Mouse (Mus musculus) cortical plate, adult 2 months (tissue): Measurements from ENCODE around the gene Oscar.

Experiments used
- CTCF ChIP-seq: fragments of 200-500 bp; IDR thresholded peaks from 2 replicates; pipeline ENCODE4 v1.5.1; 2011; ENCODE audit warnings: mild to moderate bottlenecking, control low read depth, low read length; ENCODE audit not compliant: insufficient read depth; ENCODE audit errors: extremely low read depth
- POLR2A ChIP-seq: fragments of 200-500 bp; IDR thresholded peaks from 2 replicates; pipeline ENCODE4 v1.6.1; 2011; ENCODE audit warnings: mild to moderate bottlenecking, low read length, control low read depth; ENCODE audit not compliant: insufficient read depth; ENCODE audit errors: extremely low read depth

GRCm38 (mm10) chr7:3608668-3609067 is 7.3 kb downstream of the Oscar start:
- no peak for TF ChIP-seq POLR2A
- no peak for TF ChIP-seq CTCF
